Mouse (Mus musculus): Measurements from ENCODE around the gene Mybl2. TPM values are rescaled to one million over a fixed set of nuclear protein-coding genes. Genes with fewer than 3 reads are reported as not detected.
A peak's percentile ranks its signal among the peaks of the same experiment; 100 is the strongest.
"Not testable (repeated sequence)": the region's sequence is repeated elsewhere in the genome, so short reads cannot be mapped to it uniquely, and the experiment has no call there.

Gene Mybl2
- total RNA-seq (2021), result 1 to 10 TPM in 1 of 2 experiments, under 1 TPM in 1; 0.87 to 3.1 TPM

- DNase-seq, result peak; percentile 79 to 80
Observed at GRCm38 (mm10) chr2:163054335-163054840, at the start of gene Mybl2. Gene Mybl2, plus strand, starts transcription at chr2:163054687.

- DNase-seq, result no peak
Observed at GRCm38 (mm10) chr2:163007299-163007698, 47.2 kb upstream of the Mybl2 start.

- DNase-seq, result peak; percentile 91 to 95
Observed at GRCm38 (mm10) chr2:163016916-163017743, 37.4 kb upstream of the Mybl2 start, which contains the start of gene Ift52. Gene Ift52, plus strand, starts transcription at chr2:163017354.

GRCm38 (mm10) chr2:163031289-163031688, 23.2 kb upstream of the Mybl2 start:
- no peak for DNase-seq

GRCm38 (mm10) chr2:163031757-163032156, 22.7 kb upstream of the Mybl2 start:
- no peak for DNase-seq

GRCm38 (mm10) chr2:163032622-163033021, 21.9 kb upstream of the Mybl2 start:
- no peak for DNase-seq

GRCm38 (mm10) chr2:163039940-163040339, 14.5 kb upstream of the Mybl2 start:
- no peak for DNase-seq

- DNase-seq, result peak; percentile 74
Observed at GRCm38 (mm10) chr2:163048125-163048524, 6.4 kb upstream of the Mybl2 start.

GRCm38 (mm10) chr2:163049116-163049515, 5.4 kb upstream of the Mybl2 start:
- DNase-seq, result no peak

- DNase-seq, result no peak
Observed at GRCm38 (mm10) chr2:163051691-163052090, 2.8 kb upstream of the Mybl2 start.

- DNase-seq, result no peak
Observed at GRCm38 (mm10) chr2:163052101-163052500, 2.4 kb upstream of the Mybl2 start.

GRCm38 (mm10) chr2:163052826-163053225, 1.7 kb upstream of the Mybl2 start:
- DNase-seq, result no peak

GRCm38 (mm10) chr2:163054891-163055494, 506 bp downstream of the Mybl2 start:
- DNase-seq, result no peak

- no peak for DNase-seq
Observed at GRCm38 (mm10) chr2:163055715-163056114, 1.2 kb downstream of the Mybl2 start.

- no peak for DNase-seq
Observed at GRCm38 (mm10) chr2:163056584-163056983, 2.1 kb downstream of the Mybl2 start.

- DNase-seq, result not testable (repeated sequence)
Observed at GRCm38 (mm10) chr2:163058981-163059380, 4.5 kb downstream of the Mybl2 start.

GRCm38 (mm10) chr2:163060630-163061029, 6.1 kb downstream of the Mybl2 start:
- DNase-seq, result no peak

GRCm38 (mm10) chr2:163061203-163062118, 7.0 kb downstream of the Mybl2 start:
- DNase-seq, result no peak

- no peak for DNase-seq
Observed at GRCm38 (mm10) chr2:163062119-163062508, 7.6 kb downstream of the Mybl2 start.

- no peak for DNase-seq
Observed at GRCm38 (mm10) chr2:163066326-163066725, 11.8 kb downstream of the Mybl2 start.

GRCm38 (mm10) chr2:163067233-163067632, 12.7 kb downstream of the Mybl2 start:
- no peak for DNase-seq

GRCm38 (mm10) chr2:163070213-163070612, 15.7 kb downstream of the Mybl2 start:
- no peak for DNase-seq

All from layer of hippocampus, postnatal 36 days (tissue).